Mouse (Mus musculus) midbrain, embryonic 12.5 days (tissue): ENCODE results near the gene Bcl7a. TPM values are rescaled to one million over a fixed set of nuclear protein-coding genes. Genes with fewer than 3 reads are reported as not detected.

ENCODE experiments used
- ATAC-seq: fragments of 200-750 bp; cut with Nextera tagmentation; 2 replicates; pipeline ENCODE4 v1.8.0; 2017; ENCODE audit warnings: low read depth, moderate TSS enrichment, moderate library complexity; ENCODE audit not compliant: low FRiP score
- H3K27ac ChIP-seq: fragments of 300-500 bp; sonication (generic); replicated peaks from 2 replicates; pipeline ENCODE4 v1.5.1; 2016; ENCODE audit warnings: mild to moderate bottlenecking
- H3K27me3 ChIP-seq: fragments of 300-500 bp; sonication (generic); 2 replicates; pipeline ENCODE4 v1.6.1; 2016; ENCODE audit warnings: mild to moderate bottlenecking
- H3K36me3 ChIP-seq: fragments of 300-500 bp; sonication (generic); 2 replicates; pipeline ENCODE4 v1.6.1; 2016
- H3K4me1 ChIP-seq: fragments of 300-500 bp; sonication (generic); 2 replicates; pipeline ENCODE4 v1.6.1; 2016
- H3K4me2 ChIP-seq: fragments of 300-500 bp; sonication (generic); replicated peaks from 2 replicates; pipeline ENCODE4 v1.6.1; 2016; ENCODE audit warnings: mild to moderate bottlenecking, moderate library complexity
- H3K4me3 ChIP-seq: fragments of 300-500 bp; sonication (generic); 2 replicates; pipeline ENCODE4 v1.5.1; 2016; ENCODE audit warnings: mild to moderate bottlenecking
- H3K9ac ChIP-seq: fragments of 300-500 bp; sonication (generic); replicated peaks from 2 replicates; pipeline ENCODE4 v1.6.1; 2016; ENCODE audit warnings: mild to moderate bottlenecking, moderate library complexity
- H3K9me3 ChIP-seq: fragments of 300-500 bp; sonication (generic); 2 replicates; pipeline ENCODE4 v1.6.1; 2016; ENCODE audit warnings: mild to moderate bottlenecking
- WGBS: fragments of 180-500 bp; shearing (Covaris S2); methylation state at CpG from one replicate; pipeline ENCODE4 v1.1.7; 2016; 5-methylcytosine and 5-hydroxymethylcytosine counted together
- polyA plus RNA-seq: library from polyadenylated mRNA; unstranded; fragments of >200 nt; fragmentation: Nextera tagmentation; extraction: Ambion mirVana; gene quantifications from 2 replicates; pipeline ENCODE4 v1.2.1, GENCODE M21; 2016

The Bcl7a gene
- polyA plus RNA-seq, 1 experiment from 2014 or later: 56.7 TPM

DNA sequence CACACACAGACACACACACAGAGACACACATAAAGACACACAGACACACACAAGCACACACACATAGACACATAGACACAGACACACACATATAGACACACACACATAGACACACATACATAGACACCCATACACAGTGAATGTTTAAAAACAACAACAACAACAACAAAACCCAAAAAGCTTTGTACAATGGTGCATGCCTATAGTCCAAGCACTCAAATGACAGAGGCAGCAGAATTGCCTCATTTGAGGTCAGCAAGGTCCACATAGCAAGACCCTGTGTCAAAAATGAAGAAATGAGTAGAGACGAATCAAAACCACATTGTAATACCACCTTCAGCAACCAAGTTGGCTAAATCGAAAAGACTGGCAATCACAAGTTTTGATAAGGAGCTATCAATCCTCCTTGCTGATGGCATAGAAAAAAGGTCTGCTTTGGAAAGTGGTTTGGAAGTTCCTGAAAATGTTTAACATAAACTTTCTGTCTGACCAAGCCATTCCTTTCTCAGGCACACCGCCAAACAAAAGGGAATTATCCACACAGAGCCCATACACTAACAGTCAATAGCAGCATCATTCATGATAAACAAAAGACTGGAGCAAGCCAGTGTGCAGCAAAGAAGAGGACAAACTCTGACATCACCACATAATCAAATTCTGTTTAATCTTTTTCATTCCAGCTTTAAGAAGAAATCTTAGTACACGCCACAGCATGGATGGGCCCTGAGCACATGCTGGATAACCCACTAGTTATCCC lies 7.3 kb upstream of the Bcl7a start:
- ATAC-seq: peak; percentile 49; the same call in 1 of the 2 replicates
- no peak overlapping the region for H3K4me2 ChIP-seq
- H3K4me1 ChIP-seq: peaks cover 11% of the 10 kb centered on the region
- H3K27me3 ChIP-seq: no peaks in the 10 kb centered on the region
- H3K4me3 ChIP-seq: no peak overlapping the region
- no peaks in the 10 kb centered on the region for H3K36me3 ChIP-seq
- no peak overlapping the region; the same call in none of the 2 replicates for H3K9ac ChIP-seq
- H3K27ac ChIP-seq: no peak overlapping the region
- 49% methylated on average over 4 of the region's 4 CpGs for WGBS
- H3K9me3 ChIP-seq: no peaks in the 10 kb centered on the region

DNA sequence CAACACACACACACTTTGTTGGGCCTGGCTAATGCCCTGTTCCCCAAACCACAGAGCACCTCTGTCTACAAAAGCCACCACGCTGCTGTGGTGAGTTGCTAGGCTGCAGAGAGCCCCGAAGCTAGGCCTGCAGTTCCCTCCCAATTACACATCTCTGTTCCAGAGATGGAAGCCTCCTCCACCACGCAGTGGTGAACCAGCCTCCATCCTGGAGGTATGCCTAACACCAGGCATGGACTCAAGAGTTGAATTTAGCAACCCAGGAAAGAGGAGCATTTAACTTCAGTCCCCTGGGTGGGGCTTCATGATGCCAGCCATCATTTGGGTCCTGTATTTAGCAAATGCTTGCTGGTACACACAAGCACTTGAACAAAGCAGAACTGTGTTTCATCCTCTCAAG lies 5.2 kb upstream of the Bcl7a start:
- 71% methylated on average over 3 of the region's 3 CpGs for WGBS
- Histone ChIP-seq H3K9me3 (no peaks in the 10 kb centered on the region), H3K9ac (no peak overlapping the region), H3K4me3 (no peak overlapping the region), H3K27me3 (no peaks in the 10 kb centered on the region), H3K36me3 (no peaks in the 10 kb centered on the region), H3K27ac (no peak overlapping the region), H3K4me2 (no peak overlapping the region), H3K4me1 (peaks cover 14% of the 10 kb centered on the region)
- no peak for ATAC-seq

DNA sequence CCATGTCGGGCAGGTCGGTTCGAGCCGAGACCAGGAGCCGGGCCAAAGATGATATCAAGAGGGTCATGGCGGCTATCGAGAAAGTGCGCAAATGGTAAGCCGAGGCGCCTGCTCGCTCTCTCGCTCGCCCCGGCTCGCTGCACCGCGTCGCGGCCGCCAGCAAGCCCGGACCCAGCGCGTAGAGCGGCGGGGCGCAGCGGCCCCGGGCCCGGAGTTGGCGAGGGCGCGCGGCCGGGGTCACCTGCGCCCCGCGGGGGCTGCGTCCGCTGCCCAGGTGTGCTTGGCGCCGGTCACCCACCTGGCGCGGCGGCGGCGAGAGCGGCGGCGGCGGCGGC lies 961 bp downstream of the Bcl7a start:
- Histone ChIP-seq H3K27me3 (no peaks in the 10 kb centered on the region), H3K4me3 (peak overlapping the region; percentile 99), H3K4me1 (peaks cover 33% of the 10 kb centered on the region), H3K9ac (peak overlapping the region; percentile 99), H3K9me3 (no peaks in the 10 kb centered on the region), H3K36me3 (peaks cover 4% of the 10 kb centered on the region; the same call in 1 of the 2 replicates), H3K27ac (peak overlapping the region; percentile 100), H3K4me2 (peak overlapping the region; percentile 81)
- ATAC-seq: peak; percentile 29; the same call in 1 of the 2 replicates
- WGBS: under 1% methylated on average over 51 of the region's 51 CpGs

DNA sequence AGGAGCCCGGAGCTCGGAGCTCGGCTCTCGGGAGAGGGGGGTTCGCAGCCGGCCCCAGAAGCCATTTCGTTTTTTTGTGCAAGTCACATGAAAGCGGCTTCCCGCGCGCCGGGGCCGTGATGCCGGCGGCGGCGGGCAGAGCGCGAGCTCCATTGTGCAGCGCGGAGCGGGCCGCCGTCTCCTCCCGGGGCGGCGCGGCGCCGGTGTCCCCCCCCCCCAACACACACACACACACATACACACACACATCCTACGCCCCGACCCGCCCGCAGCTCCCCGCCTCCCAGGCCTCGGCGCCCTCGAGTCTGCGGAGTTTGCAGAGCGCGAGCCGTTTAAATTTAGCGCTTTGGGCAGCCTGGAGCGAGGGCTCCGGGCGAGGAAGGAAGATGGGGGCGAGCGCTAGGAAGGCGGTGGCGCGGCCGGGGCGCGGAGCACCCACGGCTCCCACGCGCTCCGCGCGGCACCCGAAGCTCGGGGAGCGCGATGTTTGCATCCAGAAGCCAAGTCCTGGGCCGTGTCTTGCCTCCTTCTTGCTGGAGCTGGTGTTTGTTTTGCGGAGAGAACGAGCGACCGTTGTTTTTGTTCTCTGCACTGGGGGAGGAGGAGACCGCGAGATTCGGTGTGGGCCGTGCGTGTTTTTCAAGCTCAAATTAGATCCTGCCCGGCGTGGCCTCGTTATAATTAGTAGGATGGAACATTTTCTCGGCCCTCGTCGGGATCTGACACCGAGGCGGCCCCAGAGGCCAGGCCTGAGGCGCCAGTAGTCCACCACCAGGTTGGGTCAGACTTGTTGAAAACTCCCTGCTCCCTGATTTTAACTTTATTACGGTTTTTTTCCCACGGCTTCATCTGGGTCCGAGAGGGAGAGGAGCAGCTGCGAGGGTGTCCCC lies 1.6 kb downstream of the Bcl7a start:
- H3K9me3 ChIP-seq: no peaks in the 10 kb centered on the region
- H3K27me3 ChIP-seq: no peaks in the 10 kb centered on the region
- peak overlapping the region; percentile 99 for H3K4me3 ChIP-seq
- WGBS: under 1% methylated on average over 73 of the region's 87 CpGs
- peak overlapping the region; percentile 99 for H3K9ac ChIP-seq
- peak; percentile 24; the same call in 1 of the 2 replicates for ATAC-seq
- peak overlapping the region; percentile 100 for H3K27ac ChIP-seq
- peaks cover 33% of the 10 kb centered on the region for H3K4me1 ChIP-seq
- peak overlapping the region; percentile 81 for H3K4me2 ChIP-seq
- H3K36me3 ChIP-seq: peaks cover 4% of the 10 kb centered on the region; the same call in 1 of the 2 replicates

DNA sequence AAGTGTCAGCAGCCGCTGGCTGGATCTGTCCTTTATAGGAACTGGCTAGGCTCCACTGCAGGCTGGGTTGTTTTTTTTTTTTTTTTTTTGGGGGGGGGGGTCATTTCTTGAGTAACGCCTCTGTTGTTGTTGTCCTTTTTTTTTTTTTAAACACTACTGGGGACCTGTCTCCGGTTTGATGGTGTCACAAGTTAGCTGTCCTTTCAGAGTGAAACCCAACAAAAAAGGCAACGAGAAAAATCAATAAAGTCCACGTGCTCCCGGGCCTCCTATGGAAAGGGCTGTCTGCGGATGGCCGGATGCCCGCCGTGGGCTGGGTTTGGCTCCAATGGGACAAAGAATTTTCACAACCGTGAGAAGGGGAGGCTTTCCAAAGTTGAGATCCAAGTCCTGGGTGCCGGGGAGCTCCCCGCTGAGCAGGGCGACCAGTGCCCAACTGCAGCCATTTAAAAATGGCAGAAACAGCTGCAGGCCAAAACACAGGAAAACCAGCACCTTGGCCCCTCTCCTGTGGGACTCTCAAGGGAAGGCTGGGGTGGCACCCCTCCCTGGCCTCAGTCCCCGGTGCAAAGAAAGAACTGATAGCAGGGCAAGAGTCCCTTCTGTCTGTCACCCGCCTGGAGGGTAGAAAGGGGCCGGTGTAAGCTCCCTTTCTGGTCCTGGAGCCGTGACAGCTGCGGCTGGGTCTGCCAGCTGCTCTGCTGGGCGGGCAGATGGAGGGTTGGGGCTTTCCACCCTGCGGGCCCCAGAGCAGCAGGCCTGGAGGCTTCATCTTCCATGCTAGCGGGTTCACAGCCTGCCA lies 2.4 kb downstream of the Bcl7a start:
- ATAC-seq: peak; percentile 51
- Histone ChIP-seq H3K9ac (peak overlapping the region; percentile 99), H3K27me3 (no peaks in the 10 kb centered on the region), H3K36me3 (peaks cover 4% of the 10 kb centered on the region; the same call in 1 of the 2 replicates), H3K27ac (peak overlapping the region; percentile 100), H3K9me3 (no peaks in the 10 kb centered on the region), H3K4me2 (peak overlapping the region; percentile 81), H3K4me1 (peaks cover 38% of the 10 kb centered on the region), H3K4me3 (peak overlapping the region; percentile 99)
- WGBS: under 1% methylated on average over 22 of the region's 22 CpGs

DNA sequence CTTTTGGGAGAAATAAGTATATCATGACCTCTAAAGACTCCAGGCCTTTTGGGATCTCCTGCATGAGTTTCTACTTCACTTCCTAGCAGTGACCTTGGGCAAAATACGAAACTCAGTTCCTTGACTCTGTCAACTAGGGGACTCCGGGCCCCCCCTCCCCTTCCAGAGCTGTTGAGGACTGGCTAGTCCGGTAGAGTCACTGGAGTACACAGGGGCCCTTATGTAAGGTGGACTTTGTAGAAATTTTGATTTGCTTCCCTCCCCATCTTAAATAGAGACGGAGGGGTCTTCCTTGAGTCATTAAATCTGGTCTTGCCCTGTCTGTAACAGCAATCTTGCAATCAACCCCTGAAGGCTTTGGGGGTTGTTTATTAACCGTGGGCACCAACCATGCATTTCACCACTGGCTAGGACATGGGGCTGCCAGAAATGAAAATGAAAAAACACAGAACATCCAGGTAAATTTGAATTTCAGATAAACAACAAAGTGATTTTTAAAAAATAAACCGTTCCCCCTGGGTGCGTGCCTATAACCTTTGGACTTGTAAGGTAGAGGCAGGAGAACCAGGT lies 3.2 kb downstream of the Bcl7a start:
- peak overlapping the region; percentile 99 for H3K9ac ChIP-seq
- peak overlapping the region; percentile 100 for H3K27ac ChIP-seq
- H3K4me1 ChIP-seq: peaks cover 44% of the 10 kb centered on the region
- peak overlapping the region; percentile 99 for H3K4me3 ChIP-seq
- H3K27me3 ChIP-seq: no peaks in the 10 kb centered on the region
- WGBS: 68% methylated on average over 7 of the region's 7 CpGs
- H3K4me2 ChIP-seq: peak overlapping the region; percentile 81
- no peaks in the 10 kb centered on the region for H3K9me3 ChIP-seq
- peaks cover 7% of the 10 kb centered on the region; the same call in 1 of the 2 replicates for H3K36me3 ChIP-seq
- no peak for ATAC-seq

DNA sequence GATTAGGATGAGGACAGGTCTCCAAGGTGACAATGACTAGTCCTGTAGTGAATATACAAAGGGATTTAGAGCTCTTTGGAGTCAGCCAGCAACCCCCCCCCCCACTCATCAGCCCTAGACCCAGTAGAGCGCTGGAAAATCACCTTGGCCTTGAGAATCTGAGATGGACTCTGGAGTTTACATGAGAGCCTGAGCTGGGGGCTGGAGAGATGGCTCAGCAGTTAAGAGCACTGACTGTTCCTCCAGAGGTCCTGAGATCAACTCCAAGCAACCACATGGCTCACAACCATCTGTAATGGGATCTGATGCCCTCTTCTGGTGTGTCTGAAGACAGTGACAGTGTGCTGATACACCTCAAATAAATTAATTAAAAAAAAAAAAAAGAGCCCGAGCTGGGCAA lies 4.4 kb downstream of the Bcl7a start:
- ATAC-seq: no peak
- WGBS: 85% methylated on average over 2 of the region's 2 CpGs
- peaks cover 19% of the 10 kb centered on the region for H3K36me3 ChIP-seq
- H3K4me1 ChIP-seq: peaks cover 52% of the 10 kb centered on the region
- no peak overlapping the region for H3K4me2 ChIP-seq
- no peak overlapping the region for H3K9ac ChIP-seq
- H3K27me3 ChIP-seq: no peaks in the 10 kb centered on the region
- H3K27ac ChIP-seq: no peak overlapping the region; the same call in 1 of the 2 replicates
- no peak overlapping the region for H3K4me3 ChIP-seq
- H3K9me3 ChIP-seq: no peaks in the 10 kb centered on the region

DNA sequence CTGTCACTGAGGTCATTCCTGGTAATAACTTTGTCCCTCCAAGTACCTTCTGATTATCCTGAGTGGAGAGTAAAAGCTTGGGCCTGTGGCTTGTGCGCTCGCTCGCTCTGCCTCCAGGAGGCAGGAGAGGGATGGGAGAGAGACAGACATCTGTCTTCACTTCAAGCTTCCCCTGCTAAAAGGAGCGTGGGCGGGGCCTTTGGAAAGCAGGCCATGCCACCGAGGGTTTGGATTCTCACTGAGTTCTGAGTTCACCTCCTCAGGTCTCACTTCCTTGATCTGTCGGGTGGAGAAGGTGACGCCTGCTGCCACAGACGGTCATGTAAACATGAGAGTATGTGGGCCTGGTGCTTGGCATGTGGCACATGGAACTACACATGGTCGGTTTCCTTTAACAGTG lies 6.8 kb downstream of the Bcl7a start:
- Histone ChIP-seq H3K4me3 (no peak overlapping the region), H3K36me3 (peaks cover 33% of the 10 kb centered on the region), H3K4me1 (peaks cover 49% of the 10 kb centered on the region), H3K4me2 (no peak overlapping the region), H3K9me3 (no peaks in the 10 kb centered on the region), H3K27me3 (no peaks in the 10 kb centered on the region), H3K27ac (no peak overlapping the region), H3K9ac (no peak overlapping the region)
- 72% methylated on average over 10 of the region's 10 CpGs for WGBS
- ATAC-seq: no peak

DNA sequence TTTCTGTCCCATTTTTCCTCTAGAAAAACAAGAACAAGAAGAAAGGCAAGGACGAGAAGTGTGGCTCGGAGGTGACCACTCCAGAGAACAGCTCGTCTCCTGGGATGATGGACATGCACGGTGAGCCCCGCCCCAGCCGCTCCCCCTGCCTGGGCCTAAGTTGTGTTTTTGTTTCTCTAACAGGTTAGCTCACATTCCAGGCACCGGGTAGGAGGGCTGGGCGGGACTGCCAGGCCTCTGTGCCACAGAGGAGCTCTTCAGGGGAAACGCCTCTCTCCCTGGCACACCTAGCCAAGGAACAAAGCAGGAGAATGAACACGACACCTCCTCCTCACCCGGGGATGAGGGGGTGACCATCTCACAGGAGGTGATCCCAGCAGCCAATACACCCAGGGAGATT lies 12.3 kb downstream of the Bcl7a start:
- Histone ChIP-seq H3K27ac (no peak overlapping the region), H3K36me3 (peaks cover 82% of the 10 kb centered on the region), H3K9ac (no peak overlapping the region), H3K4me2 (no peak overlapping the region), H3K9me3 (no peaks in the 10 kb centered on the region), H3K4me3 (no peak overlapping the region), H3K27me3 (no peaks in the 10 kb centered on the region), H3K4me1 (peaks cover 17% of the 10 kb centered on the region; the same call in 1 of the 2 replicates)
- 82% methylated on average over 11 of the region's 11 CpGs for WGBS
- no peak for ATAC-seq

DNA sequence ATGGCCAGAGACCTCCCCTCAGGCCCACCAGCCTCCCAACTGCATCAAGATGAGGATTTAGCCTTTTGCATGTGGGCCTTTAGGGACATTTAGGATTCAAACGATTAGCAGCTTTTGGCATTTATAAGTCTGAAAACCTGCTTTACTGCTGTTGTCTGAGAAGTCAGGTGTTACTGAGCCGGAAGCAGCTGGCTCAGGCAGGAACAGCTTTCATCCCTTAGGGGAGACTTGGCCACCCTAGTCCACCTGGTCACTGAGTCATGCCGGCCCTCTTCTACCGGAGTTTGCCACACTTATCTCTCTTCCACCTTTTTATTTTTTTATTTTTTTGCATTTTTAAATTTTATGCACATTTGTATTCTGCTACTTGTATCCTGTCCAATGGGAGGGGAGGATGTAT lies 13.6 kb downstream of the Bcl7a start:
- 93% methylated on average over 4 of the region's 4 CpGs for WGBS
- peaks cover 88% of the 10 kb centered on the region for H3K36me3 ChIP-seq
- H3K27me3 ChIP-seq: no peaks in the 10 kb centered on the region
- no peak overlapping the region for H3K4me3 ChIP-seq
- no peak overlapping the region for H3K9ac ChIP-seq
- no peak overlapping the region for H3K27ac ChIP-seq
- H3K4me2 ChIP-seq: no peak overlapping the region
- no peaks in the 10 kb centered on the region for H3K9me3 ChIP-seq
- 0 out of 2 replicates have a peak, but pooled peaks cover 10% of the 10 kb centered on the region for H3K4me1 ChIP-seq
- no peak for ATAC-seq

DNA sequence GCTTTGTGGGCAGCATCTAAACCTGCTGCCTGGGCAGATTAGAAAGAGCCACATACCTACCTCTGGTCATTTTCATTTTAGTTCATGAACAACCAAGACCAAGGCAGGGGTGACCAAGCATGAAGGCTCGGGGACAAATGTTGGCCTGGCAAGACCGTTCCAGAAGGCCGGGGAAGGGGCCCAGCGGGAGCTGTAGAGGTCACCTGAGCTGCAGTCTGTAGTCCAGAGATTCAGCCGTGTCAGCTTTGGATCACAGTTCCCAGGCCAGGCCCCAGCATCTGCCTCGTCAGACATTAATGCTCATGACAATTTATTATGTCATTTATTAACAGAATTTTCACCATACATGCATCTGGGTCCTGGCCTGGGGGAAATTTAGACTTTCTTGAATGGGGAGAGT lies 15.8 kb downstream of the Bcl7a start:
- no peak overlapping the region for H3K4me3 ChIP-seq
- 91% methylated on average over 6 of the region's 6 CpGs for WGBS
- H3K36me3 ChIP-seq: peaks cover 98% of the 10 kb centered on the region
- no peak for ATAC-seq
- H3K27ac ChIP-seq: no peak overlapping the region
- H3K9me3 ChIP-seq: no peaks in the 10 kb centered on the region
- H3K27me3 ChIP-seq: no peaks in the 10 kb centered on the region
- no peak overlapping the region for H3K4me2 ChIP-seq
- no peak overlapping the region for H3K9ac ChIP-seq
- H3K4me1 ChIP-seq: no peaks in the 10 kb centered on the region
